Mouse (Mus musculus): ENCODE data around the gene Klra10. TPM values are rescaled to one million over a fixed set of nuclear protein-coding genes. Genes with fewer than 3 reads are reported as not detected.
"Not testable (repeated sequence)": the region's sequence is repeated elsewhere in the genome, so short reads cannot be mapped to it uniquely, and the experiment has no call there.

The Klra10 gene
- total RNA-seq (2022): 1 to 10 TPM in 1 of 4 experiments, under 1 TPM in 3; 0.34 to 1.0 (median 0.89) TPM

- not testable (repeated sequence) for DNase-seq (ENCODE audit: low spot score)
These were observed at the start of gene Klra10 for GRCm38 (mm10) chr6:130281828-130282227. TSS of gene Klra10 (minus strand) at chr6:130281928.

GRCm38 (mm10) chr6:130287984-130288649 lies 6.4 kb upstream of the Klra10 start:
- no peak for DNase-seq (ENCODE audit: low spot score)

GRCm38 (mm10) chr6:130255326-130255725 lies 26.4 kb downstream of the Klra10 start:
- no peak for DNase-seq (ENCODE audit: low spot score)

DNA sequence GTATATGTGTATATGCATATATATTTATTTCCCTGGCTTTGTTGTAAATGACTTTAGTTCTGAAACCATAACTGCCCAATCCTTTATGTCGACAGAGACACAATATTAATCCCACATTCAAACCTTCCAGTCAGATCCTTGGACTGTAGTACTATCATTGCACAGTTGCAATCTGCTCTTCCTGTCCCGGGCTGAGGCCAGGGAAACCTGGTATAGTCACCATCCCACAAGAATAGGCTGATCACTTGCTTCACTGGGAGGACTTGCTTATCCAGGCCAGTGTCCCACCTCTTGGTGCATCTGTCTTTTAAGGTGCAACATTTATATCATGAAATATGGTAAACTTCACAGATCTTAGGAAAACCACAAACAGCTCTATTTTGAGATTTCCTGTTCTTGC lies 44.2 kb downstream of the Klra10 start:
- DNase-seq (ENCODE audit: low spot score): no peak

GRCm38 (mm10) chr6:130236635-130237034 lies 45.1 kb downstream of the Klra10 start:
- DNase-seq (ENCODE audit: low spot score): no peak

DNA sequence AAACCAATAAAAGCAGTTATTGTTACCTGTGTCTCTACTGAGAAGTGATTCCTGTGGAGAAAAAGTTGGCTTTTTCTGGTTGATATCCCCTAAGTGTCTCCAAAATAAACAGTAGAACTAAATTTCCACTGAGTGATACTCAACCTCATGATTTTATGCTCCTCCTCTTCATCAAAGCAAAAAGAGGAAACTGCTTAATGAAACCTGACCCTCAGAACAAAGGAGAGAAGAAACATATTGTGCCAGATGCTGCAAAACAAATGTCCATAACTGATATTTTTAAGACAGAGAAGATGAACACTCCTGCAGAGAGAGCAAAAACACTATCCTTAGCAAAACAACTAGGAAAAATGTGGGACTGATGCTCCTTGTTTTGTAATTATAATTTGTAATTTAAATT lies 48.5 kb downstream of the Klra10 start, which contains the start of gene Klra7:
Gene Klra7, minus strand, starts transcription at position 101 of the 400 bp plus-strand sequence.
- DNase-seq (ENCODE audit: low spot score): no peak

Other genes with a start within 250 kb of the Klra10 start
- gene Klra4, start 214.7 kb downstream of the Klra10 start, total RNA-seq (2022): not detected
- gene Klra8, start 152.0 kb downstream of the Klra10 start, total RNA-seq (2022): under 1 TPM; 0.37 to 0.76 (median 0.56) TPM
- gene Klra9, start 88.8 kb downstream of the Klra10 start, total RNA-seq (2022): 1 to 10 TPM; 2.1 to 3.6 (median 2.7) TPM
- gene Klra7, start 48.6 kb downstream of the Klra10 start, total RNA-seq (2022): not detected
- not detected for gene Klra3, start 55.6 kb upstream of the Klra10 start, total RNA-seq (2022)
- gene Klra1, start 104.9 kb upstream of the Klra10 start, total RNA-seq (2022): not detected